Mouse (Mus musculus) liver, adult 2 months (tissue): ENCODE measurements around the gene H2-DMa.
A peak's percentile ranks its signal among the peaks of the same experiment; 100 is the strongest.

Source experiments
- CTCF ChIP-seq: fragments of 200-500 bp; IDR thresholded peaks from 2 replicates; pipeline ENCODE4 v1.5.1; 2011; ENCODE audit warnings: low read depth, low read length, control low read depth
- POLR2A ChIP-seq: fragments of 200-500 bp; IDR thresholded peaks from 2 replicates; pipeline ENCODE4 v1.6.1; 2011; ENCODE audit warnings: low read length, control low read depth; ENCODE audit not compliant: insufficient read depth; ENCODE audit errors: extremely low read depth

DNA sequence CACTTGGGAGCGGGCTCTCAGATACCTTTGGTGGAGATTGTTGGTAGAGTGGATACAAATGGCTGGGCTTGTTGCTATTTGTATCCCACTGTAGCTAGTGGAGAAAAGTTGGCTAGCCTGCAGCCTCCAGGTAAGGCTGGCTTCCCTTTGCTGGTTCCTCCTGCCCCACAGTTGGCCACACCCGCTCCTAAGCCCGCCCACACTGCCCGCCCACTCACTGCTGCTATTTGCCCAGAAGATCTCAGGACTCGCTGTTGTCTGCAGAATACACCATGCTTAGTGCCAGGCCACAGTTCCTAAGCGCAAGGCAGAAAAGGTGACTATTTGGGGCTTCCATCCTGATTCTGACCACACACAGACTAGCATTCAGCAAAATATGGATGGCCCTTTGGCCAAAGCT is 8.1 kb downstream of the H2-DMa start:
- no peak for TF ChIP-seq CTCF
- 0 out of 2 replicates have a peak, but pooled peaks have one; percentile 32 for TF ChIP-seq POLR2A
